Mouse (Mus musculus): ENCODE measurements around the gene Slc1a3. TPM values are rescaled to one million over a fixed set of nuclear protein-coding genes. Genes with fewer than 3 reads are reported as not detected.

Slc1a3 gene
- polyA plus RNA-seq, 1 experiment, result 0.02 TPM

DNA sequence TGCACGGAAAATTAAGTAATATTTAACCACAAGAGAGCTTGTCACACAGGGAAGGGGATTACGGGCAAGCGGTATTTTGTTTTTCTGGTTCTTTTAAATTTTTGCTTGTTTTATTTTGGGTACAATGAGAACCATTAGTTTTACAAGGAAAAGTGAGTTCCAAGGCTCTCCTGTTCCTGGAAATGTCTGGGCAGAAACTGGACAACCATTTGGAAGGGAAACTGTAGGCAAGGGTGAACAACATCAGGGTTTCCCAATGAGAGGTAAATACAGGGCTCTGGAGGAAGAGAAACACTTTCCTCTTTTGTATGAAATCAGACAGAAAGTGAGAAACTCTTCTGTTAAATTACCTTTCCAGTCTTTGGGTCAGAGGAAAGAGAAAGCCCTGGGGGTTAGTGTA lies 27.7 kb downstream of the Slc1a3 start:
- Histone ChIP-seq H3K36me3 (replicated peaks; ENCODE audit: low read length) (no peaks in the 10 kb centered on the region), H3K4me3 (replicated peaks) (no peak overlapping the region), H3K27me3 (replicated peaks) (no peaks in the 10 kb centered on the region), H3K4me1 (no peaks in the 10 kb centered on the region), H3K9me3 (no peaks in the 10 kb centered on the region)
- TF ChIP-seq FLI1 (IDR thresholded peaks at IDR 0.05; ENCODE audit: low read length) (no peak), GATA1 (IDR thresholded peaks at IDR 0.05; ENCODE audit: borderline replicate concordance, low read length) (no peak)

DNA sequence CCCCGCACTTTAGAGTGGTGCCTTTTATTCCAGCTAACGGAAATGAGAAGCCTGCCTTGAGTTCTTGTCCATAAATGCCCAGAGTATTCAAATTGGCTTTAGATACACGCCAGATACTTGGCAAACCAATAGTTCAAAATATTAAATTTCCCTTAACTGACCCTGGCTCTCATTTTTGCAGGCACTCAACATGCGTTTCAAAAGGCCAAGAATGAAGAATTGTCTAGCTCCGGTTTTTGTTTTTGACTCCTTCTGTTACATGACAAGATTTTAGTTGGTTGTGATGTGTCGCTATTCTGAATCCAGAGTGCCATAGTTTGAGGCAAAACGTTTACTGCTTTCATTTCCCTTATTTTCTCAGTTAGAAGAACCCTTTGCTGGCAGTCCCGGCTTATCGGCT lies 28.1 kb downstream of the Slc1a3 start:
- no peak overlapping the region for H3K4me3 ChIP-seq (replicated peaks)
- no peaks in the 10 kb centered on the region for H3K27me3 ChIP-seq (replicated peaks)
- H3K36me3 ChIP-seq (replicated peaks; ENCODE audit: low read length), result no peaks in the 10 kb centered on the region
- H3K9me3 ChIP-seq, result no peaks in the 10 kb centered on the region
- no peaks in the 10 kb centered on the region for H3K4me1 ChIP-seq
- TF ChIP-seq FLI1 (IDR thresholded peaks at IDR 0.05; ENCODE audit: low read length) (no peak), GATA1 (IDR thresholded peaks at IDR 0.05; ENCODE audit: borderline replicate concordance, low read length) (no peak)

DNA sequence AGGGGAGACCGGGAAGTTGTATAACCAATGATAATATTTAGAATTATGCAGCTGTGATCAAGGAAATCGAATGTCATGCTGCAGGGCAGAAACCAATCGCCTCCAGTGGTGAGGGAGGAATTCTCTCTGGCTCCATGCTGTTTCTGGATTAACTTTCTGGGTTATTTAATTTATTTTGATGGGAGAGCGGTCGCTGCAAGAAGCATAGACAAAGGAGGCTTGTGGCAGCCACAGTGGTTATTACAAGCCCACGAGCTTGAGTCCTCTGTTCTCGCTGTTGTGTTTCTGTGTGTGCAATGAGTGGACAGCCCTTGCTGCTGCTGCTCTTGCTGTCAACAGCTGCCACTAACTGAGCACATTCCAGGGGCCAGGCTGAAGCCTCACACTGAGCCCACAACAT lies 28.6 kb downstream of the Slc1a3 start:
- Histone ChIP-seq H3K36me3 (replicated peaks; ENCODE audit: low read length) (no peaks in the 10 kb centered on the region), H3K27me3 (replicated peaks) (no peaks in the 10 kb centered on the region), H3K4me1 (no peaks in the 10 kb centered on the region), H3K9me3 (no peaks in the 10 kb centered on the region), H3K4me3 (replicated peaks) (no peak overlapping the region)
- TF ChIP-seq GATA1 (IDR thresholded peaks at IDR 0.05; ENCODE audit: borderline replicate concordance, low read length) (no peak), FLI1 (IDR thresholded peaks at IDR 0.05; ENCODE audit: low read length) (no peak)

DNA sequence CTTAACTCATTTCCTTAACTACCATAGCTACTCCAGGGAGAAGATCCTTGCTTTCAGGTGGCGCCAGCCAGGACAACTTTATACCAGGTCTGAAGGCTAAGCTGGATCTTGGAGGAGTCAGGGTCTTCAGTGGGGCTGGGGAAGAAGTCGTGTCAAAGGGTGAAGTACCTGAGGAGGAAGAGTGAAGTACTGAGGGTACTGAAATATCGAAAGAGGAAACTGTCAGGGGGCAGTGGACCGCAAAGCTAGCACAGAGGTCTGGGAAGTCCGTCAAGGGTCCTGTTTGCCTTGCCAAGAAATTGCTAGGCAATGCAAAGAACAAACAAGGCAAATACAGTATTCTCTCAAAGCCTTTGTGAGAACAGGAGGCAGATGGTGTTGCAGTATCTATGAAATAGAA lies 29.6 kb downstream of the Slc1a3 start:
- Histone ChIP-seq H3K4me1 (no peaks in the 10 kb centered on the region), H3K36me3 (replicated peaks; ENCODE audit: low read length) (no peaks in the 10 kb centered on the region), H3K9me3 (no peaks in the 10 kb centered on the region), H3K4me3 (replicated peaks) (no peak overlapping the region), H3K27me3 (replicated peaks) (no peaks in the 10 kb centered on the region)
- TF ChIP-seq GATA1 (IDR thresholded peaks at IDR 0.05; ENCODE audit: borderline replicate concordance, low read length) (no peak), FLI1 (IDR thresholded peaks at IDR 0.05; ENCODE audit: low read length) (no peak)

DNA sequence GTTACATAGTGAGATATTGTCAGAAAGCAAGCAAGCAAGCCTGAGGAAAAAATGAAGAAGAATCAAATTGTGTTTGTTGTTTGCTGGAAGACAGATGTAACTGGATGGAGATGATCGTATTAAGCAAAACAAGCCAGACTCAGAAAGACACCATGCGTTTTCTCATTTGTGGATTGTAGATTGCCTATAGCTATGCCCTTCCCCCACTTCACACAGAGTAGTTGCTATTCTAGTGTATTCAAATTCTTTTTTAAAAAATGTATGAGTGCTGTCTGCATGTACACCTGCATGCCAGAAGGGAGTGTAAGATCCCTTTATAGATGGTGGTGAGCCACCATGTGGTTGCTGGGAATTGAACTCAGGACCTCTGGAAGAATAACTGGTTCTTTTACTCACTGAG lies 33.6 kb downstream of the Slc1a3 start:
- TF ChIP-seq FLI1 (IDR thresholded peaks at IDR 0.05; ENCODE audit: low read length) (no peak), GATA1 (IDR thresholded peaks at IDR 0.05; ENCODE audit: borderline replicate concordance, low read length) (no peak)
- Histone ChIP-seq H3K27me3 (replicated peaks) (no peaks in the 10 kb centered on the region), H3K4me3 (replicated peaks) (no peak overlapping the region), H3K36me3 (replicated peaks; ENCODE audit: low read length) (no peaks in the 10 kb centered on the region), H3K4me1 (no peaks in the 10 kb centered on the region), H3K9me3 (no peaks in the 10 kb centered on the region)

DNA sequence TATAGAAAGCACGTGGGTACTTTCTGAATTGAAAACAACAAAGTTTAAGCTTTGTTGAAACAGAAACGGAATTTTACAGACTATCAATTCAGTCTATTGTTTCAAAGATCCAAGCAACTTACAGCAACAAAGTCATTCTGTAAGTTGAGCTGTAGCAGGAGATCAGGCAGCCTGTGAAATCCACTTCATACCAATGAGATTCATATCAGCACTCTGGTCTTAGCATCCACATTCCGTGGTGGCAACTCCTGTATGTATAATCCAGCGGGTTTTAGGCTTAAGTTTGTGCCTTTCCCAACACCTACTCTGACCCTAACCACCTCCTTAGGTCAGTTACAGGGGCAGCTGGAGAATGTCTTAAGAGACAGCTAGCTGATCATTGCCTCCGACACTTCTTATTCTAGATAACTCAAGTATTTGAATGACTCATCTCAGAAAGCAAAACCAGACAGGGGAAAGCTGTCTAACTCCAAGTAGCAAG lies 34.3 kb downstream of the Slc1a3 start:
- Histone ChIP-seq H3K27me3 (replicated peaks) (no peaks in the 10 kb centered on the region), H3K4me3 (replicated peaks) (no peak overlapping the region), H3K4me1 (no peaks in the 10 kb centered on the region), H3K36me3 (replicated peaks; ENCODE audit: low read length) (no peaks in the 10 kb centered on the region), H3K9me3 (no peaks in the 10 kb centered on the region)
- TF ChIP-seq FLI1 (IDR thresholded peaks at IDR 0.05; ENCODE audit: low read length) (no peak), GATA1 (IDR thresholded peaks at IDR 0.05; ENCODE audit: borderline replicate concordance, low read length) (no peak)

DNA sequence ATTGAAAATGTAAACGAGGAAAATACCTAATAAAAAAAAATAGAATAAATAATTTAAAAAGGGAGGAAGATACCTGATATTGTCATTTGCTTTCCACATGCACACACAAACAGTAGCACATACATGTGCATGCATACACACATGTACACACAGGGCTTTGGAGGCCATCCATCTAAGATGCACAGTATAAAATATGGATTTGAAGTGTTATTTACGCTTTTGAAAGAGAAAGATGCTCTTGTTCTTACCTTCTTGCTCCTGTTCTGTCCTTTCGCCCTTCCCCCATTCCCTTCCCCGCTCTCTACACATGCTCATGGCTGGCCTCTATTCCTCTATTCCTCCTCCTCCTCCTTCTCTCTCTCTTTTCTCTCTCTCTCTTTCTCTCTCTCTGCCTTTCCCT lies 34.9 kb downstream of the Slc1a3 start:
- no peaks in the 10 kb centered on the region for H3K36me3 ChIP-seq (replicated peaks; ENCODE audit: low read length)
- no peaks in the 10 kb centered on the region for H3K4me1 ChIP-seq
- no peak for TF ChIP-seq FLI1 (IDR thresholded peaks at IDR 0.05; ENCODE audit: low read length)
- TF ChIP-seq GATA1 (IDR thresholded peaks at IDR 0.05; ENCODE audit: borderline replicate concordance, low read length), result no peak
- no peak overlapping the region for H3K4me3 ChIP-seq (replicated peaks)
- H3K27me3 ChIP-seq (replicated peaks), result no peaks in the 10 kb centered on the region
- no peaks in the 10 kb centered on the region for H3K9me3 ChIP-seq

DNA sequence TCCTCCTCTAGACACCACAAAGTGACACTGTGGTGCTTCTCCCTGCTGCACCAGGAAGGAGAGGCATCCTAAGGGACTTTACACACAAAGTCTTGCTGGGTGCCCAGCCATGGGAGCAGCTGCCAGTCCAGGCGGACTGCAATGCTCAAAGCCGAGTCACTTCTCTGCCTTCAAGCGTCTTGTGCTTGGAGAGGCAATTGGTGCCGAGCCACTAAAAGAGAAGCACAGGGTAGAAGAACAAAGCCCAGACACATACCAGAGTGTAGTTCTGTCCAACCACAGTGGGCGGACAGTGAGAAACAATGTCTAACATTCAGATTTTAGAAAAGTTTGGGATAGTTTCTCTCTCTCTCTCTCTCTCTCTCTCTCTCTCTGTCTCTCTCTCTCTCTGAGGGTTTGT lies 38.0 kb downstream of the Slc1a3 start:
- TF ChIP-seq FLI1 (IDR thresholded peaks at IDR 0.05; ENCODE audit: low read length) (no peak), GATA1 (IDR thresholded peaks at IDR 0.05; ENCODE audit: borderline replicate concordance, low read length) (no peak)
- Histone ChIP-seq H3K4me1 (no peaks in the 10 kb centered on the region), H3K4me3 (replicated peaks) (no peak overlapping the region), H3K36me3 (replicated peaks; ENCODE audit: low read length) (no peaks in the 10 kb centered on the region), H3K9me3 (no peaks in the 10 kb centered on the region; the same call in 1 of the 2 replicates), H3K27me3 (replicated peaks) (no peaks in the 10 kb centered on the region)

DNA sequence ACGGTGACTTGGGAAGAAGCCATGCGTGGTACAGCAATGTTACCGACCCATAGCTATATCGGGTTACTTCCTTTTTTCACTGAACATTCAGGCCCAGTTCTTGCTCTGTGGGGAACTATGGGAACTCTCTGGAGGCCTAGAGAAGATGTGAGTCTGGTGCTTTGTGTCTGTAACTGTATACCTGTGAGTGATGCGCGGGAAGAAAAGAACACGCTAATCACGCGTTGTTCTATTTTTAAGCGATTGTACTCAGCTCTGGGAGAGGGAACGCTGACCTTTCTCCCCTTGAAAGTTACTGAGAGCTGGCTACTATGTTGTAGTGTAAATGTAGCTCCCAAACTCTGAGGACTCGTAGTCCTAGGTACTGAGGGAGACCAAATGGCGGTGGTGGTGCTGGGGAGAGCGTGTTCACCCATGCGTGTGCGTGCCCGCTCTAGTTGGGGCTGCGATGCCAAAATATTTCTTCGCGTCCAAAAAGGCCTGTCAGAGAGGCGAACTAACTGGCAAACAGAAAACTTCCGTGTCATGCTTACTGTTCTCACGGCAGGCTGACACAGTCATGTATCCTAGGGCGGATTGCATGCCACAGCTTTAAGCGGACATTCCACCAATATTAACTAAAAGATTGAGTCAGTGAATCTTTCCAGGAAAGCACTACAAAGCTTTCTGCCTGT lies 42.6 kb downstream of the Slc1a3 start:
- H3K4me3 ChIP-seq (replicated peaks), result no peak overlapping the region
- peaks cover 6% of the 10 kb centered on the region; the same call in 1 of the 2 replicates for H3K9me3 ChIP-seq
- peaks cover 6% of the 10 kb centered on the region for H3K27me3 ChIP-seq (replicated peaks)
- H3K4me1 ChIP-seq, result peaks cover 6% of the 10 kb centered on the region; the same call in 1 of the 2 replicates
- H3K36me3 ChIP-seq (replicated peaks; ENCODE audit: low read length), result no peaks in the 10 kb centered on the region
- TF ChIP-seq GATA1 (IDR thresholded peaks at IDR 0.05; ENCODE audit: borderline replicate concordance, low read length) (no peak), FLI1 (IDR thresholded peaks at IDR 0.05; ENCODE audit: low read length) (no peak)

DNA sequence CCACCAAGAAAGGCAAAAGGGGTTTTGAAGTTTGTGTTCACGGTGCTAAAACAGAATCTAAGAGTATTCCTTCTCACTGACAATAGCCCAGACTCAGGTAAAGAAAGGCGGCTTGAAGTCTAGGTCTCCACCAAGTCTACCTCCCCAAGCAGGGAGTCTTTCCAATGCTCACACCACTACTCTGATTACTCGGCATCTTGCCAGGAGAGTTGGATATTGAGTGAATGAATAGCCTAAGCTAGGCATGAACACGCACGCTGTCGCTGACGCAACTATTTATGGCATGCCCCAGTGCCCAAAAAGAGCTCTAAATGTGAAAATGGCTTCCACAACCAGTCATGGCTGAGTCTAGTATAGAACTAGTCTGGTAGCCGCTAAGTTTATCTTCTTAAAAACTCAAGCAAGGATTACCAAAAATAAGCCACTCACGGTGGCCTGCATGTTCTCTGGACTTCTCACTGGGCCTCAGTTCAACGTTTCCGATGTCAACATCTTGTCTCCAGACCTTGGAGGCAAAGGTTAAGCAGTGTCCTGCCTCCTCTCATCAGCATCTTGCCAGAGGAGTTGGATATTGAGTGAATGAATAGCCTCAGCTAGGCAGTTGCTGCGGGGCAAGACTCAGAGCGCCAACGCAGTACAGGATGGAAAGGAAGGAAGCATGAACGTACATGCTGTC lies 44.8 kb downstream of the Slc1a3 start:
- H3K27me3 ChIP-seq (replicated peaks), result peaks cover 11% of the 10 kb centered on the region
- TF ChIP-seq GATA1 (IDR thresholded peaks at IDR 0.05; ENCODE audit: borderline replicate concordance, low read length) (no peak), FLI1 (IDR thresholded peaks at IDR 0.05; ENCODE audit: low read length) (no peak)
- no peaks in the 10 kb centered on the region for H3K36me3 ChIP-seq (replicated peaks; ENCODE audit: low read length)
- H3K4me1 ChIP-seq, result peaks cover 6% of the 10 kb centered on the region; the same call in 1 of the 2 replicates
- no peak overlapping the region for H3K4me3 ChIP-seq (replicated peaks)
- peaks cover 7% of the 10 kb centered on the region; the same call in 1 of the 2 replicates for H3K9me3 ChIP-seq
